Mouse (Mus musculus): ENCODE data around the gene Sik1. TPM values are rescaled to one million over a fixed set of nuclear protein-coding genes. Genes with fewer than 3 reads are reported as not detected.

Sik1 gene
- polyA plus RNA-seq, 1 experiment = 9.3 TPM

GRCm38 (mm10) chr17:31898941-31899340 is 43.3 kb upstream of the Sik1 start:
- H3K79me2 ChIP-seq (ENCODE audit: control insufficient read depth, insufficient read depth) = no peaks in the 10 kb centered on the region
- H3K27me3 ChIP-seq (ENCODE audit: control insufficient read depth, insufficient read depth, insufficient read length) = no peaks in the 10 kb centered on the region
- no peaks in the 10 kb centered on the region for H3K79me3 ChIP-seq (ENCODE audit: low read depth)
- H3ac ChIP-seq (ENCODE audit: control insufficient read depth, insufficient read length, low read depth) = no peak overlapping the region
- no peak for TF ChIP-seq MYOD1 (IDR thresholded peaks at IDR 0.05; ENCODE audit: control insufficient read depth, insufficient read length, low read depth)
- no peak for TF ChIP-seq USF1 (IDR thresholded peaks at IDR 0.05; ENCODE audit: low read depth)
- TF ChIP-seq CEBPB (IDR thresholded peaks at IDR 0.05; ENCODE audit: low read depth) = no peak
- TF ChIP-seq MYOG (IDR thresholded peaks at IDR 0.05; ENCODE audit: control insufficient read depth, extremely low read depth, insufficient read length) = no peak
- TF ChIP-seq MAX (IDR thresholded peaks at IDR 0.05) = no peak
- TF ChIP-seq CTCF (IDR thresholded peaks at IDR 0.05; ENCODE audit: control insufficient read depth, insufficient read depth, insufficient read length) = no peak
- no peak for TF ChIP-seq FOSL1 (IDR thresholded peaks at IDR 0.05; ENCODE audit: insufficient read depth, low read length, poor library complexity, severe bottlenecking)
- no peaks in the 10 kb centered on the region for H3K36me3 ChIP-seq (ENCODE audit: control insufficient read depth, insufficient read depth)
- no peak overlapping the region for H3K4me3 ChIP-seq (ENCODE audit: insufficient read depth, poor library complexity, severe bottlenecking)

- Histone ChIP-seq H3K79me2 (ENCODE audit: control insufficient read depth, insufficient read depth) (no peaks in the 10 kb centered on the region), H3ac (ENCODE audit: control insufficient read depth, insufficient read length, low read depth) (no peak overlapping the region), H3K27me3 (ENCODE audit: control insufficient read depth, insufficient read depth, insufficient read length) (no peaks in the 10 kb centered on the region), H3K79me3 (ENCODE audit: low read depth) (no peaks in the 10 kb centered on the region), H3K4me3 (ENCODE audit: insufficient read depth, poor library complexity, severe bottlenecking) (no peak overlapping the region), H3K36me3 (ENCODE audit: control insufficient read depth, insufficient read depth) (no peaks in the 10 kb centered on the region)
- TF ChIP-seq MYOG (IDR thresholded peaks at IDR 0.05; ENCODE audit: control insufficient read depth, extremely low read depth, insufficient read length) (no peak), FOSL1 (IDR thresholded peaks at IDR 0.05; ENCODE audit: insufficient read depth, low read length, poor library complexity, severe bottlenecking) (no peak), MAX (IDR thresholded peaks at IDR 0.05) (no peak), CTCF (IDR thresholded peaks at IDR 0.05; ENCODE audit: control insufficient read depth, insufficient read depth, insufficient read length) (no peak), MYOD1 (IDR thresholded peaks at IDR 0.05; ENCODE audit: control insufficient read depth, insufficient read length, low read depth) (no peak), USF1 (IDR thresholded peaks at IDR 0.05; ENCODE audit: low read depth) (no peak), CEBPB (IDR thresholded peaks at IDR 0.05; ENCODE audit: low read depth) (no peak)
Observed at GRCm38 (mm10) chr17:31897186-31897793, 41.7 kb upstream of the Sik1 start.

GRCm38 (mm10) chr17:31896751-31897150 is 41.1 kb upstream of the Sik1 start:
- Histone ChIP-seq H3K36me3 (ENCODE audit: control insufficient read depth, insufficient read depth) (no peaks in the 10 kb centered on the region), H3K4me3 (ENCODE audit: insufficient read depth, poor library complexity, severe bottlenecking) (no peak overlapping the region), H3K27me3 (ENCODE audit: control insufficient read depth, insufficient read depth, insufficient read length) (no peaks in the 10 kb centered on the region), H3ac (ENCODE audit: control insufficient read depth, insufficient read length, low read depth) (no peak overlapping the region), H3K79me2 (ENCODE audit: control insufficient read depth, insufficient read depth) (no peaks in the 10 kb centered on the region), H3K79me3 (ENCODE audit: low read depth) (no peaks in the 10 kb centered on the region)
- TF ChIP-seq CTCF (IDR thresholded peaks at IDR 0.05; ENCODE audit: control insufficient read depth, insufficient read depth, insufficient read length) = no peak
- TF ChIP-seq MAX (IDR thresholded peaks at IDR 0.05) = no peak
- no peak for TF ChIP-seq FOSL1 (IDR thresholded peaks at IDR 0.05; ENCODE audit: insufficient read depth, low read length, poor library complexity, severe bottlenecking)
- no peak for TF ChIP-seq MYOD1 (IDR thresholded peaks at IDR 0.05; ENCODE audit: control insufficient read depth, insufficient read length, low read depth)
- TF ChIP-seq MYOG (IDR thresholded peaks at IDR 0.05; ENCODE audit: control insufficient read depth, extremely low read depth, insufficient read length) = no peak
- no peak for TF ChIP-seq USF1 (IDR thresholded peaks at IDR 0.05; ENCODE audit: low read depth)
- TF ChIP-seq CEBPB (IDR thresholded peaks at IDR 0.05; ENCODE audit: low read depth) = no peak

- H3K27me3 ChIP-seq (ENCODE audit: control insufficient read depth, insufficient read depth, insufficient read length) = no peaks in the 10 kb centered on the region
- H3K79me3 ChIP-seq (ENCODE audit: low read depth) = no peaks in the 10 kb centered on the region
- H3K79me2 ChIP-seq (ENCODE audit: control insufficient read depth, insufficient read depth) = no peaks in the 10 kb centered on the region
- H3ac ChIP-seq (ENCODE audit: control insufficient read depth, insufficient read length, low read depth) = no peak overlapping the region
- TF ChIP-seq MAX (IDR thresholded peaks at IDR 0.05) = no peak
- no peak for TF ChIP-seq CEBPB (IDR thresholded peaks at IDR 0.05; ENCODE audit: low read depth)
- TF ChIP-seq CTCF (IDR thresholded peaks at IDR 0.05; ENCODE audit: control insufficient read depth, insufficient read depth, insufficient read length) = no peak
- TF ChIP-seq FOSL1 (IDR thresholded peaks at IDR 0.05; ENCODE audit: insufficient read depth, low read length, poor library complexity, severe bottlenecking) = no peak
- no peak for TF ChIP-seq USF1 (IDR thresholded peaks at IDR 0.05; ENCODE audit: low read depth)
- no peak for TF ChIP-seq MYOD1 (IDR thresholded peaks at IDR 0.05; ENCODE audit: control insufficient read depth, insufficient read length, low read depth)
- TF ChIP-seq MYOG (IDR thresholded peaks at IDR 0.05; ENCODE audit: control insufficient read depth, extremely low read depth, insufficient read length) = no peak
- H3K4me3 ChIP-seq (ENCODE audit: insufficient read depth, poor library complexity, severe bottlenecking) = no peak overlapping the region
- no peaks in the 10 kb centered on the region for H3K36me3 ChIP-seq (ENCODE audit: control insufficient read depth, insufficient read depth)
Observed at GRCm38 (mm10) chr17:31896311-31896710, 40.7 kb upstream of the Sik1 start.

GRCm38 (mm10) chr17:31893371-31894060 is 37.9 kb upstream of the Sik1 start:
- Histone ChIP-seq H3K79me2 (ENCODE audit: control insufficient read depth, insufficient read depth) (no peaks in the 10 kb centered on the region), H3K79me3 (ENCODE audit: low read depth) (no peaks in the 10 kb centered on the region), H3K27me3 (ENCODE audit: control insufficient read depth, insufficient read depth, insufficient read length) (no peaks in the 10 kb centered on the region), H3K4me3 (ENCODE audit: insufficient read depth, poor library complexity, severe bottlenecking) (no peak overlapping the region), H3ac (ENCODE audit: control insufficient read depth, insufficient read length, low read depth) (no peak overlapping the region), H3K36me3 (ENCODE audit: control insufficient read depth, insufficient read depth) (no peaks in the 10 kb centered on the region)
- TF ChIP-seq MYOD1 (IDR thresholded peaks at IDR 0.05; ENCODE audit: control insufficient read depth, insufficient read length, low read depth) (no peak), USF1 (IDR thresholded peaks at IDR 0.05; ENCODE audit: low read depth) (no peak), MYOG (IDR thresholded peaks at IDR 0.05; ENCODE audit: control insufficient read depth, extremely low read depth, insufficient read length) (no peak), CEBPB (IDR thresholded peaks at IDR 0.05; ENCODE audit: low read depth) (no peak), FOSL1 (IDR thresholded peaks at IDR 0.05; ENCODE audit: insufficient read depth, low read length, poor library complexity, severe bottlenecking) (no peak), CTCF (IDR thresholded peaks at IDR 0.05; ENCODE audit: control insufficient read depth, insufficient read depth, insufficient read length) (no peak)
